Mouse (Mus musculus) MEL (cell line): ENCODE data around the gene Fam184a. TPM values are rescaled to one million over a fixed set of nuclear protein-coding genes. Genes with fewer than 3 reads are reported as not detected.

Source experiments
- DNase-seq: peaks from one replicate; pipeline ENCODE4 v3.0.0; 2011; ENCODE audit warnings: low read depth, low spot score
- H3K27ac ChIP-seq: 2 replicates; pipeline ENCODE4 v1.5.1; 2012; ENCODE audit warnings: low read depth, mild to moderate bottlenecking, control low read depth, low read length, moderate library complexity; ENCODE audit not compliant: control insufficient read depth
- H3K27me3 ChIP-seq, 2 experiments: fragments of 150-350 bp in 1 of 2; sonication (generic) in 1 of 2; 2 replicates each; pipeline ENCODE4 v1.6.1; 2012; ENCODE audit warnings: low read length in 2 of 2, mild to moderate bottlenecking in 2 of 2, improper control_type of control experiment in 1 of 2, moderate library complexity in 1 of 2; ENCODE audit not compliant: insufficient read depth in 2 of 2, control insufficient read depth in 1 of 2
- H3K36me3 ChIP-seq, 2 experiments: 2 replicates each; pipeline ENCODE4 v1.6.1; 2012 to 2014; ENCODE audit warnings: low read length in 2 of 2, improper control_type of control experiment in 1 of 2, inconsistent platforms in 1 of 2, mild to moderate bottlenecking in 1 of 2; ENCODE audit not compliant: insufficient read depth in 2 of 2, control insufficient read depth in 1 of 2
- H3K4me1 ChIP-seq, 2 experiments: fragments of 150-350 bp in 1 of 2; sonication (generic) in 1 of 2; 2 replicates each; pipeline ENCODE4 v1.6.1; 2012; ENCODE audit warnings: low read length in 2 of 2, improper control_type of control experiment in 1 of 2, mild to moderate bottlenecking in 1 of 2; ENCODE audit not compliant: insufficient read depth in 2 of 2, control insufficient read depth in 1 of 2
- H3K4me3 ChIP-seq, 2 experiments: fragments of 150-350 bp in 1 of 2; sonication (generic) in 1 of 2; 2 replicates each; pipeline ENCODE4 v1.5.1; 2012; ENCODE audit warnings: low read depth in 2 of 2, low read length in 2 of 2, mild to moderate bottlenecking in 2 of 2, moderate library complexity in 2 of 2, control low read depth in 1 of 2, improper control_type of control experiment in 1 of 2; ENCODE audit not compliant: control insufficient read depth in 1 of 2, insufficient read depth in 1 of 2
- H3K79me2 ChIP-seq: 2 replicates; pipeline ENCODE4 v1.6.1; 2012; ENCODE audit warnings: mild to moderate bottlenecking, low read length, moderate library complexity; ENCODE audit not compliant: control insufficient read depth, poor library complexity, insufficient read depth
- H3K9ac ChIP-seq: 2 replicates; pipeline ENCODE4 v1.6.1; 2012; ENCODE audit warnings: low read depth, mild to moderate bottlenecking, control low read depth, low read length, moderate library complexity; ENCODE audit not compliant: control insufficient read depth, poor library complexity, severe bottlenecking
- H3K9me3 ChIP-seq: fragments of 150-350 bp; sonication (generic); replicated peaks from 2 replicates; pipeline ENCODE4 v1.6.1; 2012; ENCODE audit warnings: mild to moderate bottlenecking, low read length, improper control_type of control experiment, moderate library complexity; ENCODE audit not compliant: insufficient read depth
- CHD2 ChIP-seq: IDR thresholded peaks from 2 replicates; pipeline ENCODE4 v1.6.1; 2011; ENCODE audit warnings: low read length, improper control_type of control experiment
- CTCF ChIP-seq, 3 experiments: IDR thresholded peaks in 2 of 3; conservative IDR thresholded peaks in 1 of 3; 2 replicates each; pipeline ENCODE4 v1.5.1; 2011 to 2012; ENCODE audit warnings: low read length in 3 of 3, low read depth in 2 of 3, mild to moderate bottlenecking in 2 of 3, improper control_type of control experiment in 1 of 3, inconsistent platforms in 1 of 3, mixed read lengths in 1 of 3, moderate library complexity in 1 of 3; ENCODE audit not compliant: control insufficient read depth in 1 of 3, insufficient read depth in 1 of 3, poor library complexity in 1 of 3, severe bottlenecking in 1 of 3
- E2F4 ChIP-seq: IDR thresholded peaks from 2 replicates; pipeline ENCODE4 v1.6.1; 2011; ENCODE audit warnings: low read depth, low read length, improper control_type of control experiment, borderline replicate concordance
- ELF1 ChIP-seq: IDR thresholded peaks from 2 replicates; pipeline ENCODE4 v1.6.1; 2014; ENCODE audit warnings: low read depth, mild to moderate bottlenecking, inconsistent platforms, low read length, improper control_type of control experiment, moderate library complexity
- ETS1 ChIP-seq: IDR thresholded peaks from 2 replicates; pipeline ENCODE4 v1.6.1; 2012; ENCODE audit warnings: low read depth, mild to moderate bottlenecking, inconsistent platforms, low read length, improper control_type of control experiment, moderate library complexity
- GABPA ChIP-seq: IDR thresholded peaks from 2 replicates; pipeline ENCODE4 v1.6.1; 2012; ENCODE audit warnings: low read depth, mild to moderate bottlenecking, inconsistent platforms, low read length, improper control_type of control experiment, moderate library complexity
- GATA1 ChIP-seq: IDR thresholded peaks from 2 replicates; pipeline ENCODE4 v1.6.1; 2011; ENCODE audit warnings: low read depth, low read length, improper control_type of control experiment
- JUND ChIP-seq: IDR thresholded peaks from 2 replicates; pipeline ENCODE4 v1.6.1; 2011; ENCODE audit warnings: low read depth, mild to moderate bottlenecking, improper control_type of control experiment, low read length
- KAT2A ChIP-seq: conservative IDR thresholded peaks from 2 replicates; pipeline ENCODE4 v1.6.1; 2012; ENCODE audit warnings: low read depth, low read length, improper control_type of control experiment, inconsistent platforms
- MAX ChIP-seq: IDR thresholded peaks from 2 replicates; pipeline ENCODE4 v1.6.1; 2011; ENCODE audit warnings: low read length, improper control_type of control experiment
- MEF2A ChIP-seq: IDR thresholded peaks from 2 replicates; pipeline ENCODE4 v1.6.1; 2014; ENCODE audit warnings: low read depth, mild to moderate bottlenecking, inconsistent platforms, low read length, improper control_type of control experiment; ENCODE audit not compliant: poor library complexity, insufficient replicate concordance, severe bottlenecking; ENCODE audit errors: extremely low read depth
- MYB ChIP-seq: IDR thresholded peaks from 2 replicates; pipeline ENCODE4 v1.6.1; 2011; ENCODE audit warnings: mild to moderate bottlenecking, low read depth, low read length, improper control_type of control experiment
- MYC ChIP-seq: IDR thresholded peaks from 2 replicates; pipeline ENCODE4 v1.6.1; 2011; ENCODE audit warnings: low read depth, mild to moderate bottlenecking, low read length, improper control_type of control experiment, moderate library complexity
- NELFE ChIP-seq: IDR thresholded peaks from 2 replicates; pipeline ENCODE4 v1.6.1; 2011; ENCODE audit warnings: low read depth, low read length, improper control_type of control experiment
- NRF1 ChIP-seq: IDR thresholded peaks from 2 replicates; pipeline ENCODE4 v1.6.1; 2014; ENCODE audit warnings: low read depth, mild to moderate bottlenecking, inconsistent platforms, low read length, improper control_type of control experiment, moderate library complexity; ENCODE audit not compliant: poor library complexity, insufficient read depth, severe bottlenecking
- POLR2A ChIP-seq, 2 experiments: IDR thresholded peaks; 2 replicates each; pipeline ENCODE4 v1.6.1; 2011 to 2012; ENCODE audit warnings: low read length in 2 of 2, mild to moderate bottlenecking in 2 of 2, control low read depth in 1 of 2, improper control_type of control experiment in 1 of 2, low read depth in 1 of 2, moderate library complexity in 1 of 2; ENCODE audit not compliant: control insufficient read depth in 1 of 2, insufficient read depth in 1 of 2, poor library complexity in 1 of 2
- POLR2AphosphoS2 ChIP-seq: IDR thresholded peaks from 2 replicates; pipeline ENCODE4 v1.6.1; 2011; ENCODE audit warnings: low read length, improper control_type of control experiment
- POLR2AphosphoS5 ChIP-seq: IDR thresholded peaks from 2 replicates; pipeline ENCODE4 v1.6.1; 2012; ENCODE audit warnings: low read depth, borderline replicate concordance, mild to moderate bottlenecking, inconsistent platforms, low read length, moderate library complexity, mixed read lengths
- RAD21 ChIP-seq: IDR thresholded peaks from 2 replicates; pipeline ENCODE4 v1.6.1; 2011; ENCODE audit warnings: mild to moderate bottlenecking, low read depth, low read length, improper control_type of control experiment
- RCOR1 ChIP-seq: IDR thresholded peaks from 2 replicates; pipeline ENCODE4 v1.6.1; 2012; ENCODE audit warnings: low read depth, mild to moderate bottlenecking, inconsistent platforms, low read length, improper control_type of control experiment
- SIN3A ChIP-seq: IDR thresholded peaks from 2 replicates; pipeline ENCODE4 v1.6.1; 2012; ENCODE audit warnings: low read length, improper control_type of control experiment, inconsistent platforms
- SMC3 ChIP-seq: IDR thresholded peaks from 2 replicates; pipeline ENCODE4 v1.6.1; 2011; ENCODE audit warnings: low read depth, low read length, improper control_type of control experiment
- TCF12 ChIP-seq: IDR thresholded peaks from 2 replicates; pipeline ENCODE4 v1.6.1; 2014; ENCODE audit warnings: low read depth, mild to moderate bottlenecking, inconsistent platforms, low read length, improper control_type of control experiment, moderate library complexity
- ZC3H11A ChIP-seq: IDR thresholded peaks from 2 replicates; pipeline ENCODE4 v1.6.1; 2012; ENCODE audit warnings: low read depth, mild to moderate bottlenecking, inconsistent platforms, low read length, improper control_type of control experiment
- ZKSCAN1 ChIP-seq: IDR thresholded peaks from 2 replicates; pipeline ENCODE4 v1.6.1; 2012; ENCODE audit warnings: low read depth, mild to moderate bottlenecking, inconsistent platforms, low read length, improper control_type of control experiment, moderate library complexity
- ZMIZ1 ChIP-seq: IDR thresholded peaks from 2 replicates; pipeline ENCODE4 v1.6.1; 2012; ENCODE audit warnings: low read depth, mild to moderate bottlenecking, inconsistent platforms, low read length, improper control_type of control experiment, moderate library complexity
- ZNF384 ChIP-seq: IDR thresholded peaks from 2 replicates; pipeline ENCODE4 v1.6.1; 2012; ENCODE audit warnings: low read depth, mild to moderate bottlenecking, inconsistent platforms, low read length, improper control_type of control experiment
- polyA plus RNA-seq, 2 experiments: library from polyadenylated mRNA; stranded (reverse) in 1 of 2; unstranded in 1 of 2; fragments of >175 nt in 1 of 2; fragments of >200 nt in 1 of 2; gene quantifications; 2 replicates each; pipeline versions ENCODE4 v1.2.1 to v1.2.4; 2012; ENCODE audit warnings: low replicate concordance in 2 of 2, low read depth in 1 of 2; ENCODE audit not compliant: insufficient read length in 2 of 2, insufficient read depth in 1 of 2, missing spikeins in 1 of 2
- total RNA-seq: library from RNA; depleted of rRNA; stranded (reverse); fragments of 300-350 nt; gene quantifications from 2 replicates; pipeline ENCODE4 v1.2.3, GENCODE M21; 2012

The Fam184a gene
- total and polyA plus RNA-seq, 3 experiments: not detected

GRCm38 (mm10) chr10:53746039-53746438, 4.9 kb downstream of the Fam184a start:
- no peak overlapping the region for H3K27ac ChIP-seq
- H3K9me3 ChIP-seq: no peaks in the 10 kb centered on the region
- TF ChIP-seq ETS1: no peak
- no peak for TF ChIP-seq MYB
- no peak for TF ChIP-seq ZC3H11A
- TF ChIP-seq MEF2A: no peak
- no peak for TF ChIP-seq SIN3A
- TF ChIP-seq E2F4: no peak
- TF ChIP-seq GABPA: no peak
- TF ChIP-seq RCOR1: no peak
- TF ChIP-seq JUND: no peak
- TF ChIP-seq ELF1: no peak
- TF ChIP-seq POLR2AphosphoS5: no peak
- no peak for TF ChIP-seq NELFE
- TF ChIP-seq KAT2A: no peak
- no peak for TF ChIP-seq RAD21
- TF ChIP-seq SMC3: no peak
- TF ChIP-seq POLR2A (IDR thresholded peaks at IDR 0.05; ENCODE audit: control insufficient read depth in 1 of 2, insufficient read depth in 1 of 2, low read depth in 1 of 2, low read length in 2 of 2, poor library complexity in 1 of 2): no peak
- no peak for TF ChIP-seq ZNF384
- no peak for TF ChIP-seq GATA1
- TF ChIP-seq CHD2: no peak
- TF ChIP-seq, all 39 proteins: peak for 0
- Histone ChIP-seq H3K36me3 (no peaks in the 10 kb centered on the region), H3K79me2 (no peaks in the 10 kb centered on the region), H3K27me3 (no peaks in the 10 kb centered on the region), H3K4me1 (no peaks in the 10 kb centered on the region), H3K9ac (no peak overlapping the region), H3K4me3 (no peak overlapping the region)
- no peak for DNase-seq

GRCm38 (mm10) chr10:53742961-53743360, 8.0 kb downstream of the Fam184a start:
- H3K79me2 ChIP-seq: no peaks in the 10 kb centered on the region
- no peaks in the 10 kb centered on the region for H3K4me1 ChIP-seq
- H3K27ac ChIP-seq: no peak overlapping the region
- H3K4me3 ChIP-seq: no peak overlapping the region
- H3K36me3 ChIP-seq: no peaks in the 10 kb centered on the region
- TF ChIP-seq ZMIZ1 (no peak), NRF1 (no peak), POLR2AphosphoS2 (no peak), NELFE (no peak), MAX (no peak), MEF2A (no peak), ELF1 (no peak), CTCF (IDR thresholded peaks at IDR 0.05 in 2 of 3, conservative IDR thresholded peaks at IDR 0.05 in 1 of 3; ENCODE audit: control insufficient read depth in 1 of 3, insufficient read depth in 1 of 3, low read depth in 2 of 3, low read length in 3 of 3, poor library complexity in 1 of 3, severe bottlenecking in 1 of 3) (no peak), ZKSCAN1 (no peak), ZC3H11A (no peak), CHD2 (no peak), MYC (no peak), POLR2AphosphoS5 (no peak), GATA1 (no peak), GABPA (no peak), POLR2A (IDR thresholded peaks at IDR 0.05; ENCODE audit: control insufficient read depth in 1 of 2, insufficient read depth in 1 of 2, low read depth in 1 of 2, low read length in 2 of 2, poor library complexity in 1 of 2) (no peak), JUND (no peak), TCF12 (no peak)
- TF ChIP-seq, all 39 proteins: peak for 0
- no peak for DNase-seq
- Histone ChIP-seq H3K9ac (no peak overlapping the region), H3K9me3 (no peaks in the 10 kb centered on the region), H3K27me3 (no peaks in the 10 kb centered on the region)
